Mouse (Mus musculus) stomach, embryonic 14.5 days (tissue): ENCODE results near the gene Vax1. TPM values are rescaled to one million over a fixed set of nuclear protein-coding genes. Genes with fewer than 3 reads are reported as not detected.
A peak's percentile ranks its signal among the peaks of the same experiment; 100 is the strongest.

ENCODE experiments used
- ATAC-seq: fragments of 200-750 bp; cut with Nextera tagmentation; 2 replicates; pipeline ENCODE4 v1.8.0; 2017; ENCODE audit warnings: low read depth, moderate TSS enrichment; ENCODE audit not compliant: insufficient number of reproducible peaks, insufficient read depth, low FRiP score
- H3K27ac ChIP-seq: fragments of 300-500 bp; sonication (generic); 2 replicates; pipeline ENCODE4 v1.5.1; 2014; ENCODE audit warnings: mild to moderate bottlenecking, low read length, moderate library complexity, mixed read lengths
- H3K27me3 ChIP-seq: fragments of 300-500 bp; sonication (generic); 2 replicates; pipeline ENCODE4 v1.6.1; 2014; ENCODE audit warnings: low read length, control low read depth, mixed read lengths; ENCODE audit not compliant: control insufficient read depth, insufficient read depth
- H3K36me3 ChIP-seq: fragments of 300-500 bp; sonication (generic); 2 replicates; pipeline ENCODE4 v1.6.1; 2014; ENCODE audit warnings: mild to moderate bottlenecking, control low read depth, low read length, moderate library complexity, mixed read lengths; ENCODE audit not compliant: control insufficient read depth, insufficient read depth
- H3K4me1 ChIP-seq: fragments of 300-500 bp; sonication (generic); 2 replicates; pipeline ENCODE4 v1.6.1; 2014; ENCODE audit warnings: low read length, control low read depth, mixed read lengths; ENCODE audit not compliant: control insufficient read depth, insufficient read depth
- H3K4me2 ChIP-seq: fragments of 300-500 bp; sonication (generic); replicated peaks from 2 replicates; pipeline ENCODE4 v1.6.1; 2014; ENCODE audit warnings: low read depth, low read length, control low read depth
- H3K4me3 ChIP-seq: fragments of 300-500 bp; sonication (generic); 2 replicates; pipeline ENCODE4 v1.5.1; 2014; ENCODE audit warnings: low read depth, low read length, control low read depth
- H3K9ac ChIP-seq: fragments of 300-500 bp; sonication (generic); replicated peaks from 2 replicates; pipeline ENCODE4 v1.6.1; 2014; ENCODE audit warnings: low read depth, mild to moderate bottlenecking, control low read depth, low read length, moderate library complexity, mixed read lengths
- H3K9me3 ChIP-seq: fragments of 300-500 bp; sonication (generic); 2 replicates; pipeline ENCODE4 v1.6.1; 2016; ENCODE audit warnings: low read depth, low read length, control low read depth; ENCODE audit not compliant: control insufficient read depth
- WGBS: fragments of 180-500 bp; shearing (Covaris S2); extraction: QIAGEN DNeasy Blood & Tissue Kit; methylation state at CpG from one replicate; pipeline ENCODE4 v1.1.7; 2014; 5-methylcytosine and 5-hydroxymethylcytosine counted together
- polyA plus RNA-seq: library from polyadenylated mRNA; unstranded; fragments of >200 nt; fragmentation: Nextera tagmentation; extraction: Ambion mirVana; gene quantifications from 2 replicates; pipeline ENCODE4 v1.2.1, GENCODE M21; 2014

The Vax1 gene
- not detected in 2 replicates for polyA plus RNA-seq

GRCm38 (mm10) chr19:59169936-59170765 lies at the start of gene Vax1:
Gene Vax1 (minus strand): TSS chr19:59170056.
- Histone ChIP-seq H3K9me3 (no peaks in the 10 kb centered on the region), H3K9ac (no peak within 1 kb of the TSS), H3K27ac (no peak within 1 kb of the TSS), H3K4me1 (peaks cover 17% of the 10 kb centered on the region; the same call in 1 of the 2 replicates), H3K27me3 (peaks cover 80% of the 10 kb centered on the region), H3K4me3 (peak within 1 kb of the TSS; percentile 19), H3K36me3 (no peaks in the 10 kb centered on the region), H3K4me2 (peak within 1 kb of the TSS; percentile 25)
- ATAC-seq = no peak
- WGBS = under 1% methylated on average over 54 of the region's 54 CpGs

- Histone ChIP-seq H3K27ac (no peak within 1 kb of the TSS), H3K27me3 (no peaks in the 10 kb centered on the region), H3K9me3 (no peaks in the 10 kb centered on the region), H3K36me3 (no peaks in the 10 kb centered on the region), H3K4me1 (peaks cover 5% of the 10 kb centered on the region; the same call in 1 of the 2 replicates), H3K4me3 (no peak within 1 kb of the TSS), H3K9ac (no peak within 1 kb of the TSS), H3K4me2 (no peak within 1 kb of the TSS)
- 82% methylated on average over 8 of the region's 8 CpGs for WGBS
- no peak for ATAC-seq
These were observed 49.1 kb upstream of the Vax1 start, which contains the start of gene Kcnk18 for GRCm38 (mm10) chr19:59218991-59219390. Gene Kcnk18 (plus strand): TSS chr19:59219214.

- no peaks in the 10 kb centered on the region for H3K27me3 ChIP-seq
- no peak for ATAC-seq
- H3K9me3 ChIP-seq = no peaks in the 10 kb centered on the region
- H3K4me3 ChIP-seq = no peak overlapping the region
- H3K9ac ChIP-seq = no peak overlapping the region
- peaks cover 5% of the 10 kb centered on the region; the same call in 1 of the 2 replicates for H3K4me1 ChIP-seq
- H3K36me3 ChIP-seq = no peaks in the 10 kb centered on the region
- WGBS = 81% methylated on average over 3 of the region's 3 CpGs
- no peak overlapping the region for H3K4me2 ChIP-seq
- H3K27ac ChIP-seq = no peak overlapping the region
These were observed 47.0 kb upstream of the Vax1 start for GRCm38 (mm10) chr19:59216891-59217290.

GRCm38 (mm10) chr19:59208986-59209385 lies 39.1 kb upstream of the Vax1 start:
- H3K27me3 ChIP-seq = no peaks in the 10 kb centered on the region
- no peak overlapping the region for H3K27ac ChIP-seq
- no peak for ATAC-seq
- H3K9me3 ChIP-seq = no peaks in the 10 kb centered on the region
- H3K4me3 ChIP-seq = no peak overlapping the region
- H3K4me1 ChIP-seq = no peaks in the 10 kb centered on the region
- no peak overlapping the region for H3K4me2 ChIP-seq
- no peaks in the 10 kb centered on the region for H3K36me3 ChIP-seq
- WGBS = 71% methylated on average over 2 of the region's 2 CpGs
- H3K9ac ChIP-seq = no peak overlapping the region

GRCm38 (mm10) chr19:59208475-59208874 lies 38.6 kb upstream of the Vax1 start:
- Histone ChIP-seq H3K4me3 (no peak overlapping the region), H3K36me3 (no peaks in the 10 kb centered on the region), H3K27me3 (no peaks in the 10 kb centered on the region), H3K4me2 (no peak overlapping the region), H3K9ac (no peak overlapping the region), H3K4me1 (no peaks in the 10 kb centered on the region), H3K9me3 (no peaks in the 10 kb centered on the region), H3K27ac (no peak overlapping the region)
- 25% methylated on average over 5 of the region's 5 CpGs for WGBS
- no peak for ATAC-seq

GRCm38 (mm10) chr19:59198161-59198560 lies 28.3 kb upstream of the Vax1 start:
- Histone ChIP-seq H3K27me3 (peaks cover 31% of the 10 kb centered on the region), H3K27ac (no peak overlapping the region), H3K9ac (no peak overlapping the region), H3K9me3 (peaks cover 2% of the 10 kb centered on the region; the same call in 1 of the 2 replicates), H3K4me1 (no peaks in the 10 kb centered on the region), H3K4me3 (no peak overlapping the region), H3K36me3 (no peaks in the 10 kb centered on the region), H3K4me2 (no peak overlapping the region)
- ATAC-seq = no peak
- 43% methylated on average over 7 of the region's 7 CpGs for WGBS

- Histone ChIP-seq H3K4me1 (no peaks in the 10 kb centered on the region), H3K36me3 (no peaks in the 10 kb centered on the region), H3K9ac (no peak overlapping the region), H3K4me2 (no peak overlapping the region), H3K27me3 (peaks cover 37% of the 10 kb centered on the region), H3K9me3 (peaks cover 2% of the 10 kb centered on the region; the same call in 1 of the 2 replicates), H3K4me3 (no peak overlapping the region), H3K27ac (no peak overlapping the region)
- 5% methylated on average over 15 of the region's 15 CpGs for whole genome bisulfite sequencing
- no peak for ATAC-seq
These were observed 26.3 kb upstream of the Vax1 start for GRCm38 (mm10) chr19:59196111-59196666.

- no peak overlapping the region for H3K4me3 ChIP-seq
- no peaks in the 10 kb centered on the region for H3K4me1 ChIP-seq
- ATAC-seq = no peak
- no peaks in the 10 kb centered on the region for H3K9me3 ChIP-seq
- H3K36me3 ChIP-seq = no peaks in the 10 kb centered on the region
- no peak overlapping the region for H3K4me2 ChIP-seq
- H3K9ac ChIP-seq = no peak overlapping the region
- H3K27me3 ChIP-seq = peaks cover 39% of the 10 kb centered on the region
- H3K27ac ChIP-seq = no peak overlapping the region
- 11% methylated on average over 9 of the region's 9 CpGs for WGBS
These were observed 25.4 kb upstream of the Vax1 start for GRCm38 (mm10) chr19:59195181-59195770.
